Mouse (Mus musculus) myocyte (in vitro differentiated cells): Measurements from ENCODE around the gene Abhd2.

ENCODE experiments used
- CEBPB ChIP-seq: IDR thresholded peaks from 2 replicates; pipeline ENCODE4 v1.6.1; 2011; ENCODE audit warnings: mild to moderate bottlenecking, moderate library complexity; ENCODE audit not compliant: poor library complexity, insufficient read depth, severe bottlenecking
- MYOG ChIP-seq, 3 experiments: IDR thresholded peaks; one replicate each; pipeline ENCODE4 v1.6.1; 2011; ENCODE audit warnings: control low read depth in 2 of 3, low read depth in 2 of 3, mild to moderate bottlenecking in 2 of 3; ENCODE audit not compliant: insufficient read length in 2 of 3, control insufficient read depth in 1 of 3, insufficient read depth in 1 of 3
- TCF12 ChIP-seq: IDR thresholded peaks from one replicate; pipeline ENCODE4 v1.6.1; 2011; ENCODE audit warnings: mild to moderate bottlenecking, control low read depth; ENCODE audit not compliant: poor library complexity, insufficient read depth, severe bottlenecking

GRCm38 (mm10) chr7:79287226-79287625 is 14.2 kb downstream of the Abhd2 start:
- TF ChIP-seq TCF12: peak; percentile 31
- peak; percentile 58 to 88 (median 61) for TF ChIP-seq MYOG (IDR thresholded peaks at IDR 0.05; ENCODE audit: control insufficient read depth in 1 of 3, insufficient read depth in 1 of 3, insufficient read length in 2 of 3, low read depth in 2 of 3)
- no peak for TF ChIP-seq CEBPB
